Mouse (Mus musculus): ENCODE measurements around the gene Arrb1.

DNA sequence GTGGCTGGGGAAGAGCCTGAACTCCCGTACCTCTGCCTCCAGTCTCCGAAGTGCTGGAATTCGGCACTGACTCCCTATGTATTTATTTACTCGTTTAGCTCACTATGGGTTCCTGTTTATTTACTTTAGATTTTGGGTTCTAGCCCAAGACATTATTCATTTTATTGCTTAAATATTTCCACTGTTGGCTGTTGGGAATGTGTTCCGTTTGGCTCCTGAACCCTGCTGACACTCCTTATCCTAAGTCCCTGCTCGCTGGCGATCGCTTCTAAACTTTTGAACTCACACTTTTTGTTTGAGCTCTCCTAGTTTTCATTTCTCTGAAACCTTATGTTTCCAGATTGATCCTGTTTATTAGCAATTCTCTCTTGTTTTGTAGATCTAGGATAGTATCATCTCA, 12.1 kb upstream of the Arrb1 start:
- TF ChIP-seq POLR2A (IDR thresholded peaks at IDR 0.05; ENCODE audit: borderline replicate concordance, extremely low read depth, insufficient read depth, insufficient read length, poor library complexity, severe bottlenecking), result no peak
- TF ChIP-seq CTCF (IDR thresholded peaks at IDR 0.05; ENCODE audit: borderline replicate concordance, extremely low read depth, insufficient read depth, insufficient read length), result no peak
